Mouse (Mus musculus) natural killer cell, adult 2 months (primary cell): ENCODE results near the gene Krtap14.

Experiments used
- DNase-seq, 2 experiments: peaks; one replicate each; pipeline ENCODE4 v3.0.0; 2022; ENCODE audit warnings: low spot score in 2 of 2

Krtap14 gene

GRCm38 (mm10) chr16:88826095-88826652 is at the start of gene Krtap14:
TSS of gene Krtap14 (minus strand) at chr16:88826145.
- no peak for DNase-seq

DNA sequence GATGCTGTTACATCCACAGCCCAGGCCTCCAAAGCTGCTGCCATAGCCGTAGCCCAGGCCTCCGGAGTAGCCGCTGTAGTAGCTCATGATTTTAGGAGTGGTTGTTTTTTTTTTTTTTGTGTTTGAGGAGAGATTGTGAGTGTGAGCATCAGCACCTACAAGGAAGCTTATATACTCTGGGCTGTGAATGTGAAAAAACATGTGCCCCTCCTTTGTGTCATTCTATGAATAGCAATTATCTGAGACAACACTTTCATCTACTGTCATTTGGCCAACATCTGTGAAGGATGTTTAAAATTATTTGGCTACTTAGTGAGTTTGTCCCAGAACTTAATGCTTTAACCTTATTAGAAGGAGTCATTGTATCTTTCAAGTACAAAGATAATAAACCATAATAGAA is 48.2 kb upstream of the Krtap14 start, which contains the start of gene Krtap19-2:
TSS of gene Krtap19-2 (minus strand) at position 101 of the 400 bp plus-strand sequence.
- no peak for DNase-seq

- DNase-seq = no peak
Measured at GRCm38 (mm10) chr16:88869311-88869710, 43.4 kb upstream of the Krtap14 start, which contains the start of gene Krtap19-1. TSS of gene Krtap19-1 (minus strand) at chr16:88869411.

DNA sequence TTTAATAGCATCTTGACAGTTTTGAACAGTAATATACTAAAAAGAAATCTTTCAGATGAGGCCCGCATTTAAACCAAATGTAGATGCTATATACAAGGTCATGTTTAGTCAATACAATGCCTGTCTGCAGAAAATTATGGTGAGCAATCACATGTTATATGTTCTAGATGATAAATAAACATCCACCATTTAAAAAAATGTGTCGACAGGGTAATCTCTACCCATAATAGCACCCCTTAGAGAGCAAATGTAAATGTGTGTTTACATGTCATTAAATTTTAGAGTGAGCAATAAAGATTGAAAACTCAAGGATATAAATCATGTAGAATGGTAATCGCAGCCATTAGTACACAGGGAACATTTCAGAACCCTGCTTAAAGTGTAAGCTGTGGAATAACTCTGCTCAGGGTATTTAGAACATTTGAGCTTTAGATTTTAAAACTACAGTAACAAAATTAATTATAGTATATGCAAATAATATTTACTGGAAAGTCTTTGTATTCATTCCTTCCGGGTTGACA is 39.0 kb upstream of the Krtap14 start:
- no peak for DNase-seq

DNA sequence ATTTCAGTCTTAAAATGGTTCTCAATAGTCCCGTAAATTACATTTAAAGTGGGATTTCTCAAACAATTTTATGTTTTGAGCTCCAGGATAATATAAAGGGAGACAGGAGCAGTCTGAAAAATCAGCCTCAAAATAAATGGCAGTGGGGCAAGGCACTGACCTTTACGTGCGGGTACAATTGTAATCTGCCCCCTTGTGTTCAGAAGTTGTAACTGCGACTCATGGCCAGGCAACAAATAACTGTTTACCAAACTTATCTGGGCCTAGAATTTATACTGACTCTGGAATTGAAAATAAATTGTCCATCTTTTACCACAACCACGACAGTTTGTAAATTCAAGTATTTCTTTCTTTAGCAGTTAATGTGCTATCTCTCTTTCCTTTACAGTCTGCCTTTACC is 25.5 kb upstream of the Krtap14 start:
- no peak for DNase-seq

DNA sequence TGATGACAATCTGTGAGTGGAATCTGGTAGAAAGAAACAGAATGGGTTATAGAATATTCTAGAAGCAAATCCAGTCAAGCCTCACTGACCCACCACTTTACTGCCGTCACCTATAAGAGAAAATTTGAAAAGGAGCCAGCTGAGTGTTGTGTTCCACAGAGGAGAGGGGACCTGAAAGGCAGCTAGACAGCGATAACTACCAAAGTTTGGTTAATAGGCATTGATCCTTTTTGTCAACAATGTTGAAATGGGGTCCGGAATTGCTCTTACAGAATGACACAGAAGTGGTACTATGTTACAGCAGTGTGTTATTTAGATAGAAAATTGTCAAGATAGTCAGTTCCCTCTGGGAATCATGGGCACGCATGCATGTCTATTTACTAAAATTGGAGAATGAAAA is 22.6 kb upstream of the Krtap14 start:
- DNase-seq = no peak

GRCm38 (mm10) chr16:88847363-88847762 is 21.4 kb upstream of the Krtap14 start:
- DNase-seq = no peak

DNA sequence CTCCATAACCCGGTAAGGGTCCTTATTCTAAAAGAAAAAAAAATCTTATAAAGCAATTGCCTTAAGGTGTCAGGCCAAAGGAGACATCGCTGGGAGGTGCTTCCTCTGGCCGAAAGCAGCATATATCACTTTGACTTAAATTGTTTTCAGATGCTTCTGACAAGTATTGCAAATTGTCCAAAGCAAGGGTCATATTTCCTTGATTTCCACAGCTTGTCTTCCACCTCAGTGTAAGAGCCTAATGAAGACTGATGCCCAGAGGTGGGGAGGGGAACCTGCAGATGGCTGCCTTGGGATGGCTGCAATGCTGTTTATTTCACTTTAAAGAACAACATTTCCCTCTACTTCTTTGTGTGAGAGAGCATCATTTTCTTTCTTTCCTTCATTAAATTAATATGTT is 1.0 kb upstream of the Krtap14 start:
- DNase-seq = no peak

DNA sequence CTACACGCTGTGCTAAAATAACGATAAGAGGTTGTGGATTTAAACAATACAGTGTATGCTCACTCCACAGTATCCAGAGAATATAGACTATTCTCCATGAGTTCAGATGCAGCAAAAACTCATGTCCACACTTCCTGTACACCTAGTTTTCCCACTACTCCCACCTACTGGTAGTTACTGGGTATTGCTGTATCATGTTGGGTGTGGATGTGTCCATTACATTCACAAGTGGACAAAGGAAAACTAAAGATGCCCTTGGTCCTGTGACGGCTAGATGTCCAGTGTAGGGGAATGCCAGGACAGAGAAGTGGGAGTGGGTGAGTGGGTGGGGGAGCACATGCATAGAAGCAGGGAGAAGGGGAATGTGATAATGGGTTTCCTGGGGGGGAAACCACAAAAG is 2.2 kb downstream of the Krtap14 start:
- no peak for DNase-seq

DNA sequence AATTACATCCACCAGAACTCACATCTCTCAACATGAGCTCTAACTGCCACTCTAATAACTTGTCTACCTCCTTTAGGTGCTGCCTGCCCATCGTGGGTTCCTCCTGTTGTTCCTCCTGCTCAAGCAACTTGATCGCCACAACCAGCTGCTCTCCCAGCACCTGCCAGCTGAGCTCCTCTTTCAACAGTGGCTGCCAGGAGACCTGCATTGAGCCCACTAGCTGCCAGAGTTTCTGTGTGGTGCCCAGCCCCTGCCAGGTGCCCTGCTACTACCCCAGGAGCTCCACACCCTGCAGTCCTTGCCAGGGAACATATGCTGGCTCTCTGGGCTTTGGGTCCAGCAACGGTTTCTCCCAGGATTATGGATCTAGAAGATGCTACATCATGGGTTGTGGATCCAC is 5.9 kb downstream of the Krtap14 start, which contains the start of gene Krtap15:
TSS of gene Krtap15 (plus strand) at position 150 of the 400 bp plus-strand sequence.
- DNase-seq = no peak

DNA sequence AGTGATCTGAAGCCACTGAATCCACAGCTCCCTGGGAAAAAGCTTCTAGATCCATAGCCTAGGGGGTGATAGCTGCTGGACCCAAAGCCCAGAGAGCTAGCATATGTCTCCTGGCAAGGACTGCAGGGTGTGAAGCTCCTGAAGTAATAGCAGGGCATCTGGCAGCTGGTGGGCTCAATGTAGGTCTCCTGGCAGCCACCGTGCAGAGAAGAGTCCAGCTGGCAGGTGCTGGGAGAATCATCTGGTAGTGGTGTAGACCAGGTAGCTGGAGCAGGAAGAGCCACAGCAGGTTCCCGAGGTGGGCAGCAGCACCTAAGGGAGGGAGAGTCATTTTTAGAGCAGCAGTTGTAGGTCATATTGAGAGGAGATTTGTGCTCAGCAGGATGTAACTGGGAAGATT is 14.1 kb downstream of the Krtap14 start, which contains the start of gene Gm20741:
TSS of gene Gm20741 (minus strand) at position 394 of the 400 bp plus-strand sequence.
- DNase-seq = no peak

DNA sequence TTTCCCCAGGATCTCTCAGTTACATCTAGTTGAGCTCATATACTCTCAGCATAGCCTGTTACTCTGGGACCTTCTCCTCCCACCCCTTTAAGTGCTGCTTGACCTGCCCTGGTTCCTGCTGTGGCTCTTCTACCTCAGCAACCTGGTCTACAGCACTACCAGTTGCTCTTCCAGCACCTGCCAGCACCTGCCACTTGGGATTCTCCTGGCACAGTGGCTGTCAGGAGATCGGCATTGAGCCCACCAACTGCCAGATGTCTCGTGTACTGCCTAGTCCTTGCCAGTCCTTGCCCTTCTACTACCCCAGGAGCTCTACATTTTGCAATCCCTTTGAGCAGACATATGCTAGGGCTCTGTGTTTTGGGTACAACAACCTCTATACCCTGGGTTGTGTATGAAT is 39.2 kb downstream of the Krtap14 start:
- DNase-seq = no peak

DNA sequence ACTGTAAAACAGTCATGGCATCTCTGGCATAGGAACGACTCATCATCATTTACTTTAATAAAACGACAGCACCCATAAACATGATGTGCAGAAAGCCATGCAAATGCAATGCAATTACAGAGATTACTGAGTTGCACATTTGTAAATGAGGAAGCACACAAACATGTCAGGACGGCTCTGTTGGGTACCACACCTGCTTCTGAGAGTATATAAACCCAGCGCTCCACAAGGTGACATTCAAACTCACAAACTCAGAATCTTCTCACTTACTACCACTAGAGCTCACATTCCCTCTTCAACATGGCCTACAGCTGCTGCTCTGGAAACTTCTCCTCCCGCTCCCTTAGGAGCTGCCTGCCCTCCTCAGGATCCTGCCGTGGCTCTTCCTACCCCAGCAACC is 48.3 kb downstream of the Krtap14 start, which contains the start of gene Gm5965:
TSS of gene Gm5965 (plus strand) at position 301 of the 400 bp plus-strand sequence.
- DNase-seq = no peak

GRCm38 (mm10) chr16:88774106-88774505 is 51.8 kb downstream of the Krtap14 start, which contains the start of gene 2310057N15Rik:
TSS of gene 2310057N15Rik (minus strand) at chr16:88774206.
- DNase-seq = no peak
